21 mouse cellular contexts compared by ENCODE assay signal in the genomic region with DNA sequence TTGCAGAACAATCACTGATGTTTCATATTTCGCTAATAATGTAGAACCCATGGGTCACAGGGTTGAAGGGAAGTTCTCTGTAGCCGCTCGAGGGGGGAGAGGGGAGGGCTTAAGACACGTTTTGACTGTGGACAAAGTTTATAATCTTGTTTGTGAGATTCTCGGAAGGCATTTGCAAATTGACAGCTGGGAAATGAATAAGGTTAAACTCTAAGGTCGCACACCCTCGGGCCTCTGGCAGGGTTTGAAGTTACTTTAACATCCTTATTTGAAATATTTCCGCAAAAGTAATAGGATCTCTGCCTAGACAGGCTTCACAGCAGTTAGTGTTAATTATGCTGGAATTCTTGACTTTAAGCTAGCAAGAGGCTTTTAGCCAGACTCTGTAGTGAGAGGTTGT. TPM values are rescaled to one million over a fixed set of nuclear protein-coding genes. Genes with fewer than 3 reads are reported as not detected.
DNase-seq lines count a peak whose midpoint lies in the region; ATAC-seq and TF ChIP-seq lines count a peak whose summit lies in the region.
"Had no signal": no experiment of that assay in that cellular context is flagged by ENCODE, and none has a peak within 500 bp of the region (broad histone marks: within the 10 kb centered on the region; RNA-seq: fewer than 3 reads in every experiment).

No protein-coding gene starts in this region.

- H3K27ac ChIP-seq in heart, embryonic 12.5 days (ENCODE audit: poor library complexity, severe bottlenecking) = no peak overlapping the region
- H3K27ac ChIP-seq in heart, adult 2 months = no peak overlapping the region
- peak overlapping the region; percentile 75 for H3K27ac ChIP-seq in embryonic facial prominence, embryonic 10.5 days (replicated peaks)
- H3K27ac ChIP-seq in cerebellum, adult 2 months (ENCODE audit: insufficient read depth, low read length) = no peak overlapping the region
- H3K27ac ChIP-seq: forebrain, embryonic 15.5 days; hindbrain, embryonic 15.5 days; lung, embryonic 15.5 days; midbrain, embryonic 13.5 days; neural tube, embryonic 15.5 days had no signal

- H3K4me1 ChIP-seq in heart, embryonic 12.5 days (replicated peaks) = peaks cover 21% of the 10 kb centered on the region
- H3K4me1 ChIP-seq in heart, adult 2 months (ENCODE audit: control insufficient read depth, insufficient read depth, low read length) = peaks cover 8% of the 10 kb centered on the region
- H3K4me1 ChIP-seq in embryonic facial prominence, embryonic 10.5 days = peaks cover 66% of the 10 kb centered on the region
- H3K4me1 ChIP-seq in cerebellum, adult 2 months (ENCODE audit: control insufficient read depth, insufficient read depth, low read length) = no peaks in the 10 kb centered on the region

- H3K9me3 ChIP-seq in heart, embryonic 12.5 days (replicated peaks) = no peaks in the 10 kb centered on the region
- H3K9me3 ChIP-seq in embryonic facial prominence, embryonic 10.5 days = no peaks in the 10 kb centered on the region
- H3K9me3 ChIP-seq: forebrain, embryonic 15.5 days; heart, embryonic 10.5 days; hindbrain, embryonic 15.5 days; lung, embryonic 15.5 days; midbrain, embryonic 13.5 days; neural tube, embryonic 15.5 days had no signal

- TF ChIP-seq POLR2A in heart, adult 2 months (IDR thresholded peaks at IDR 0.05; ENCODE audit: insufficient read depth, low read depth, low read length) = no peak
- no peak for TF ChIP-seq POLR2A in cerebellum, adult 2 months (IDR thresholded peaks at IDR 0.05; ENCODE audit: borderline replicate concordance, insufficient read depth, low read length)

- no peak overlapping the region for H3K4me3 ChIP-seq in heart, embryonic 12.5 days
- H3K4me3 ChIP-seq in heart, adult 2 months = no peak overlapping the region
- H3K4me3 ChIP-seq in embryonic facial prominence, embryonic 10.5 days = no peak overlapping the region
- no peak overlapping the region for H3K4me3 ChIP-seq in cerebellum, adult 2 months (replicated peaks; ENCODE audit: insufficient read depth, low read depth, low read length)
- H3K4me3 ChIP-seq: forebrain, embryonic 15.5 days; heart, embryonic 10.5 days; hindbrain, embryonic 15.5 days; lung, embryonic 15.5 days; midbrain, embryonic 13.5 days; myocyte; neural tube, embryonic 15.5 days had no signal

- H3K27me3 ChIP-seq in heart, embryonic 12.5 days (replicated peaks) = no peaks in the 10 kb centered on the region
- no peaks in the 10 kb centered on the region for H3K27me3 ChIP-seq in heart, adult 2 months (ENCODE audit: control insufficient read depth, insufficient read depth, low read length)
- no peaks in the 10 kb centered on the region for H3K27me3 ChIP-seq in embryonic facial prominence, embryonic 10.5 days (replicated peaks; ENCODE audit: low read depth, poor library complexity, severe bottlenecking)
- no peaks in the 10 kb centered on the region for H3K27me3 ChIP-seq in cerebellum, adult 2 months (ENCODE audit: control insufficient read depth, insufficient read depth, low read length)
- H3K27me3 ChIP-seq: forebrain, embryonic 15.5 days; hindbrain, embryonic 15.5 days; lung, embryonic 15.5 days; midbrain, embryonic 13.5 days; neural tube, embryonic 15.5 days had no signal

- TF ChIP-seq EP300 in heart, adult 2 months (IDR thresholded peaks at IDR 0.05; ENCODE audit: insufficient read depth, low read depth, low read length) = no peak

- no peaks in the 10 kb centered on the region for H3K79me2 ChIP-seq in heart, adult 2 months (replicated peaks; ENCODE audit: control insufficient read depth, insufficient read depth, low read length)

- no peak for DNase-seq in heart, adult 2 months
- peak; percentile 53 for DNase-seq in embryonic facial prominence, embryonic 10.5 days (ENCODE audit: low spot score)
- peak; percentile 29 for DNase-seq in kidney, adult 9 months
- peak; percentile 59 to 70 for DNase-seq in kidney, postnatal 4 days
- DNase-seq in right cerebral cortex, postnatal 25 days = no peak
- DNase-seq in urinary bladder, postnatal 10 days (ENCODE audit: low spot score) = no peak
- DNase-seq in cerebellum, adult 2 months = no peak
- DNase-seq: adrenal gland, postnatal 36 days; cerebellum, adult 9-11 months; gastrocnemius, postnatal 36 days; heart, postnatal 14 days; right cerebral cortex, postnatal 4 days had no signal

- ATAC-seq in heart, embryonic 12.5 days (ENCODE audit: insufficient number of reproducible peaks, low FRiP score) = no peak
- ATAC-seq: forebrain, embryonic 15.5 days; midbrain, embryonic 13.5 days had no signal

- WGBS in heart, embryonic 12.5 days = 60% methylated on average over 8 of the region's 8 CpGs
- 71% methylated on average over 8 of the region's 8 CpGs for WGBS in heart, adult 2 months
- WGBS in embryonic facial prominence, embryonic 10.5 days = 27% methylated on average over 8 of the region's 8 CpGs
- WGBS in cerebellum, adult 2 months = 63% methylated on average over 8 of the region's 8 CpGs

- H3K9ac ChIP-seq in heart, embryonic 12.5 days = 0 out of 2 replicates have a peak overlapping the region, but pooled peaks have one; percentile 8
- no peak overlapping the region for H3K9ac ChIP-seq in heart, adult 2 months (ENCODE audit: low read depth, low read length)
- H3K9ac ChIP-seq: forebrain, embryonic 15.5 days; hindbrain, embryonic 15.5 days; lung, embryonic 15.5 days; midbrain, embryonic 13.5 days; neural tube, embryonic 15.5 days had no signal

- intact Hi-C loops in heart, adult 2 months (cut with DNase I) = no loop called here

- H3K4me2 ChIP-seq in heart, embryonic 12.5 days = no peak overlapping the region
- H3K4me2 ChIP-seq: forebrain, embryonic 15.5 days; hindbrain, embryonic 15.5 days; liver, embryonic 11.5 days; lung, embryonic 15.5 days; midbrain, embryonic 13.5 days; neural tube, embryonic 15.5 days had no signal

- no peaks in the 10 kb centered on the region for H3K36me3 ChIP-seq in heart, embryonic 12.5 days
- H3K36me3 ChIP-seq in heart, adult 2 months (ENCODE audit: control insufficient read depth, insufficient read depth, low read length) = no peaks in the 10 kb centered on the region
- H3K36me3 ChIP-seq in embryonic facial prominence, embryonic 10.5 days (replicated peaks) = no peaks in the 10 kb centered on the region
- H3K36me3 ChIP-seq: forebrain, embryonic 15.5 days; heart, embryonic 10.5 days; hindbrain, embryonic 15.5 days; lung, embryonic 15.5 days; midbrain, embryonic 13.5 days; neural tube, embryonic 15.5 days had no signal

- TF ChIP-seq CTCF in heart, adult 2 months (IDR thresholded peaks at IDR 0.05) = no peak
- no peak for TF ChIP-seq CTCF in cerebellum, adult 2 months (IDR thresholded peaks at IDR 0.05; ENCODE audit: borderline replicate concordance, insufficient read depth, low read depth, low read length)

RNA-seq across cellular contexts. Expression of gene Tgfbi, which starts 43.1 kb away (rescaled TPM):
- polyA plus RNA-seq in heart, embryonic 12.5 days (2016; fragmentation: Nextera tagmentation; extraction: Ambion mirVana) = 107 TPM in 2 replicates
- total RNA-seq in heart, adult 2 months (2021) = 10 to 100 TPM; 19.7 to 20.9 TPM
- 22.1 and 22.2 TPM in 2 replicates for polyA plus RNA-seq in heart, adult 2 months (2012; rRNA removed)
- polyA plus RNA-seq in embryonic facial prominence, embryonic 10.5 days (2016; fragmentation: Nextera tagmentation; extraction: Ambion mirVana) = 50.1 and 65.4 TPM in 2 replicates
- 4.9 and 5.1 TPM in 2 replicates for polyA plus RNA-seq in cerebellum, adult 2 months (2012; rRNA removed)

RNA-seq across cellular contexts. Expression of gene Smad5, which starts 50.4 kb away (rescaled TPM):
- 24.3 and 25.7 TPM in 2 replicates for polyA plus RNA-seq in heart, embryonic 12.5 days (2016; fragmentation: Nextera tagmentation; extraction: Ambion mirVana)
- 10 to 100 TPM; 29.7 to 30.3 TPM for total RNA-seq in heart, adult 2 months (2021)
- 19.7 and 37.7 TPM in 2 replicates for polyA plus RNA-seq in heart, adult 2 months (2012; rRNA removed)
- 41.7 and 44.3 TPM in 2 replicates for polyA plus RNA-seq in embryonic facial prominence, embryonic 10.5 days (2016; fragmentation: Nextera tagmentation; extraction: Ambion mirVana)
- 21.4 and 22.4 TPM in 2 replicates for polyA plus RNA-seq in cerebellum, adult 2 months (2012; rRNA removed)

Comparison
In these comparisons a context has a peak if more than half of its experiments do, and no peak if none do; other contexts are left out.
1. DNase-seq: peak in embryonic facial prominence, embryonic 10.5 days (single experiment), kidney, adult 9 months (single experiment) and kidney, postnatal 4 days (2 of 2); none in heart, adult 2 months (0 of 2), right cerebral cortex, postnatal 25 days (single experiment), urinary bladder, postnatal 10 days (single experiment) and cerebellum, adult 2 months (0 of 2).